24 mouse cellular contexts compared by ENCODE assay signal in the genomic region with DNA sequence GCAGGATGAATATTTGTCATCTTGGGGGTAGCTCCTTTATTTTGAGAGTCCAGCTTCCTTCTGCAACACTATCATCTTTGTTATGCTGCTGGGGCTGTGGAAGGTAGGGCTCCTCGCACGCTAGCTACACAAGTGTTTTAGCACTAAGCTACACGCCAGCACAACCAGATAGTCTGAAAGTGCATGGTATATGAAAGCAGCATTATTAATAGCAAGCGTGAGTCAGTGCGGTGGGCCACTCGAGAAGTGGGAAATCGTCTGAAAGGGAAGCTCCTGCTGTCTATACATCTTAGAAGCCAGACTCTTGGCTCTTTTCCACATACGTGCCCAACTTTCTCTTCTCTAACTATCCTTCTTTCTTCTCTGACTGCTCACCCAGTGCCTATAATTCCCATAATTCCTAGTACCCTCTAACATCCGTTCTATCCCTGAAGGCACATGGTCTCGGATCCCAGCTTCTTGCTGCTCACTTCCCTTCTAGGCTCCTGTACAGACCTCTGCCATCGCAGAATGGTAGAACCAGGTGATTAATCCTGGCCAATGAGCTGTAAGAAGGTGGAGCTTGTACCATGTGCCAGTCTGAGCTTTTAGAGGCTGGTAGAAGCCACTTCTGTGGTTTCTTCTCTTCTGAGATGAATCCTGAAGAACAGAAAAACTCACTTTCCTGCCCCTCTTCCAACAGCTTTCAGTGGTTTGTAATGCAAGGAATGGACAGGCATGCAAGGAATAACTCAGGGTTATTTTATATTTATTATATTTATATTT. TPM values are rescaled to one million over a fixed set of nuclear protein-coding genes. Genes with fewer than 3 reads are reported as not detected.
DNase-seq lines count a peak whose midpoint lies in the region; ATAC-seq and TF ChIP-seq lines count a peak whose summit lies in the region.
"Had no signal": no experiment of that assay in that cellular context is flagged by ENCODE, and none has a peak within 500 bp of the region (broad histone marks: within the 10 kb centered on the region; RNA-seq: fewer than 3 reads in every experiment).

No protein-coding gene starts in this region.

- in situ Hi-C loops in CH12.LX (cut with MboI; ENCODE audit: low pct_ligation_motif_present, low pct_unique_long_range_greater_than_20kb, low sequenced_read_pairs) = no loop called here

- H3K4me1 ChIP-seq in CH12.LX (ENCODE audit: control insufficient read depth in 1 of 2, insufficient read depth in 2 of 2) = peaks cover 2 to 10% of the 10 kb centered on the region in 2 experiments; a peak in 3 of 4 replicates
- H3K4me1 ChIP-seq in bone marrow macrophage, adult 2 months (ENCODE audit: control insufficient read depth, insufficient read depth, low read length) = peaks cover 19% of the 10 kb centered on the region
- no peaks in the 10 kb centered on the region for H3K4me1 ChIP-seq in stomach, postnatal 0 days (replicated peaks; ENCODE audit: control insufficient read depth, insufficient read depth)

- H3K4me3 ChIP-seq in CH12.LX (replicated peaks in 1 of 3; ENCODE audit: low read depth in 2 of 3, low read length in 2 of 3, poor library complexity in 1 of 3) = no peak overlapping the region
- 0 out of 2 replicates have a peak overlapping the region, but pooled peaks have one; percentile 1 for H3K4me3 ChIP-seq in bone marrow macrophage, adult 2 months (ENCODE audit: insufficient read depth, low read length)
- no peak overlapping the region for H3K4me3 ChIP-seq in stomach, postnatal 0 days (ENCODE audit: low read depth, low read length)
- H3K4me3 ChIP-seq: embryonic facial prominence, embryonic 13.5 days; forebrain, embryonic 12.5 days; heart, embryonic 10.5 days; hindbrain, embryonic 10.5 days had no signal

- H3K79me2 ChIP-seq in CH12.LX (replicated peaks; ENCODE audit: control insufficient read depth, extremely low read depth, insufficient read depth, poor library complexity, severe bottlenecking) = no peaks in the 10 kb centered on the region

- intact Hi-C loops in left cerebral cortex, postnatal 25 days (cut with DNase I) = no loop called here
- intact Hi-C loops in left cerebral cortex, postnatal 4 days (cut with DNase I) = no loop called here

- ATAC-seq in stomach, postnatal 0 days (ENCODE audit: low FRiP score, low TSS enrichment) = no peak
- ATAC-seq: forebrain, embryonic 16.5 days had no signal

- TF ChIP-seq EP300 in CH12.LX (IDR thresholded peaks at IDR 0.05; ENCODE audit: low read length) = no peak
- TF ChIP-seq EP300 in stomach, postnatal 0 days (optimal IDR thresholded peaks at IDR 0.05) = no peak

- no peak for TF ChIP-seq RAD21 in CH12.LX (IDR thresholded peaks at IDR 0.05; ENCODE audit: low read depth, low read length)

- no peak overlapping the region for H3K27ac ChIP-seq in CH12.LX (ENCODE audit: insufficient read depth, low read depth)
- H3K27ac ChIP-seq in bone marrow macrophage, adult 2 months (ENCODE audit: insufficient read depth, low read depth, low read length) = peak overlapping the region; percentile 35
- no peak overlapping the region for H3K27ac ChIP-seq in stomach, postnatal 0 days (replicated peaks)
- H3K27ac ChIP-seq: embryonic facial prominence, embryonic 13.5 days; forebrain, embryonic 12.5 days; heart, embryonic 10.5 days; hindbrain, embryonic 10.5 days; hindbrain, embryonic 14.5 days had no signal

- dilution Hi-C loops in CH12.LX (cut with MboI; ENCODE audit: extremely low pct_ligation_motif_present, extremely low pct_unique_long_range_greater_than_20kb, low sequenced_read_pairs) = no loop called here

- peak; percentile 8 to 80 for DNase-seq in left cerebral cortex, postnatal 25 days (ENCODE audit: low spot score in 2 of 2)
- no peak for DNase-seq in left cerebral cortex, postnatal 4 days
- no peak for DNase-seq in CH12.LX (ENCODE audit: extremely low read depth)
- peak; percentile 43 for DNase-seq in telencephalon, adult 2 months (ENCODE audit: low read depth, low spot score)
- DNase-seq in stomach, postnatal 0 days (ENCODE audit: low spot score) = no peak
- DNase-seq: adrenal gland, adult 8-10 months; adrenal gland, postnatal 36 days; cerebellum, adult 11-12 months; cerebellum, adult 9-10 months; cerebellum, postnatal 25 days; gastrocnemius, postnatal 10 days; heart, adult 18-20 months had no signal

- H3K4me2 ChIP-seq in CH12.LX (ENCODE audit: insufficient read depth, low read depth, poor library complexity, severe bottlenecking) = peak overlapping the region; percentile 47; the same call in 1 of the 2 replicates
- H3K4me2 ChIP-seq in stomach, postnatal 0 days (replicated peaks; ENCODE audit: low read depth) = no peak overlapping the region
- H3K4me2 ChIP-seq: embryonic facial prominence, embryonic 13.5 days; forebrain, embryonic 12.5 days; hindbrain, embryonic 14.5 days had no signal

- H3K27me3 ChIP-seq in CH12.LX (replicated peaks) = no peaks in the 10 kb centered on the region
- H3K27me3 ChIP-seq in stomach, postnatal 0 days (ENCODE audit: control insufficient read depth, insufficient read depth, low read length) = no peaks in the 10 kb centered on the region
- H3K27me3 ChIP-seq: embryonic facial prominence, embryonic 13.5 days; forebrain, embryonic 12.5 days had no signal

- no peaks in the 10 kb centered on the region for H3K9me3 ChIP-seq in CH12.LX (replicated peaks; ENCODE audit: low read length)
- no peaks in the 10 kb centered on the region for H3K9me3 ChIP-seq in stomach, postnatal 0 days (ENCODE audit: control insufficient read depth, low read length)
- H3K9me3 ChIP-seq: embryonic facial prominence, embryonic 13.5 days; forebrain, embryonic 12.5 days; heart, embryonic 10.5 days; hindbrain, embryonic 10.5 days had no signal

- 80% methylated on average over 11 of the region's 11 CpGs for WGBS in stomach, postnatal 0 days

- TF ChIP-seq CTCF in CH12.LX (conservative IDR thresholded peaks at IDR 0.05 in 1 of 2, IDR thresholded peaks at IDR 0.05 in 1 of 2; ENCODE audit: low read depth in 2 of 2, low read length in 2 of 2) = no peak
- TF ChIP-seq CTCF in bone marrow macrophage, adult 2 months (IDR thresholded peaks at IDR 0.05; ENCODE audit: low read depth, low read length) = no peak
- TF ChIP-seq CTCF in stomach, postnatal 0 days (IDR thresholded peaks at IDR 0.05; ENCODE audit: low read depth) = no peak

- H3K36me3 ChIP-seq in CH12.LX (replicated peaks in 1 of 2; ENCODE audit: control insufficient read depth in 1 of 2, insufficient read depth in 1 of 2, low read length in 1 of 2) = no peaks in the 10 kb centered on the region
- no peaks in the 10 kb centered on the region for H3K36me3 ChIP-seq in stomach, postnatal 0 days (ENCODE audit: control insufficient read depth, insufficient read depth, low read length)
- H3K36me3 ChIP-seq: embryonic facial prominence, embryonic 13.5 days; forebrain, embryonic 12.5 days; G1E; heart, embryonic 10.5 days; hindbrain, embryonic 10.5 days had no signal

- TF ChIP-seq POLR2A in CH12.LX (IDR thresholded peaks at IDR 0.05; ENCODE audit: low read depth, low read length) = no peak
- TF ChIP-seq POLR2A in bone marrow macrophage, adult 2 months (IDR thresholded peaks at IDR 0.05; ENCODE audit: borderline replicate concordance, low read depth, low read length) = no peak

- no peak overlapping the region for H3K9ac ChIP-seq in CH12.LX (ENCODE audit: insufficient read depth, low read depth)
- no peak overlapping the region for H3K9ac ChIP-seq in stomach, postnatal 0 days (ENCODE audit: low read length)
- H3K9ac ChIP-seq: embryonic facial prominence, embryonic 13.5 days; forebrain, embryonic 12.5 days; hindbrain, embryonic 14.5 days had no signal

TF ChIP-seq in CH12.LX, 34 proteins besides CTCF, POLR2A, EP300 and RAD21 (continues in another document):
- peak; percentile 44; the same call in 1 of the 2 replicates for TF ChIP-seq MYC (IDR thresholded peaks at IDR 0.05; ENCODE audit: low read depth, low read length)
- TF ChIP-seq MAFK (IDR thresholded peaks at IDR 0.05; ENCODE audit: insufficient replicate concordance, low read length) = no peak
- no peak for TF ChIP-seq E2F4 (IDR thresholded peaks at IDR 0.05; ENCODE audit: insufficient replicate concordance, low read depth, low read length)
- TF ChIP-seq BHLHE40 (IDR thresholded peaks at IDR 0.05; ENCODE audit: low read depth, low read length) = no peak
- no peak for TF ChIP-seq SIN3A (IDR thresholded peaks at IDR 0.05; ENCODE audit: low read length)
- TF ChIP-seq CHD1 (IDR thresholded peaks at IDR 0.05; ENCODE audit: low read depth, low read length) = no peak
- TF ChIP-seq ETS1 (conservative IDR thresholded peaks at IDR 0.05; ENCODE audit: low read depth, low read length) = no peak
- TF ChIP-seq NRF1 (IDR thresholded peaks at IDR 0.05; ENCODE audit: low read depth, low read length) = no peak
- TF ChIP-seq RCOR1 (conservative IDR thresholded peaks at IDR 0.05; ENCODE audit: low read depth, low read length) = no peak
- no peak for TF ChIP-seq ZNF384 (IDR thresholded peaks at IDR 0.05; ENCODE audit: low read depth, low read length)
- no peak for TF ChIP-seq ZKSCAN1 (IDR thresholded peaks at IDR 0.05; ENCODE audit: borderline replicate concordance, low read depth, low read length)
- no peak for TF ChIP-seq MAZ (IDR thresholded peaks at IDR 0.05; ENCODE audit: low read depth, low read length)
- TF ChIP-seq GABPA (IDR thresholded peaks at IDR 0.05; ENCODE audit: insufficient replicate concordance, low read depth, low read length) = no peak
- no peak for TF ChIP-seq JUN (IDR thresholded peaks at IDR 0.05; ENCODE audit: insufficient read depth, low read depth, low read length)
- TF ChIP-seq ELF1 (IDR thresholded peaks at IDR 0.05; ENCODE audit: low read depth, low read length) = no peak
- TF ChIP-seq TCF12 (IDR thresholded peaks at IDR 0.05; ENCODE audit: low read depth, low read length) = no peak
- TF ChIP-seq JUND (conservative IDR thresholded peaks at IDR 0.05; ENCODE audit: low read depth, low read length) = no peak
- no peak for TF ChIP-seq ZMIZ1 (IDR thresholded peaks at IDR 0.05; ENCODE audit: low read depth, low read length)
- TF ChIP-seq UBTF (IDR thresholded peaks at IDR 0.05; ENCODE audit: low read depth, low read length) = no peak
- TF ChIP-seq MXI1 (IDR thresholded peaks at IDR 0.05; ENCODE audit: low read depth, low read length) = no peak
- no peak for TF ChIP-seq NELFE (IDR thresholded peaks at IDR 0.05; ENCODE audit: low read depth, low read length)
- no peak for TF ChIP-seq HCFC1 (IDR thresholded peaks at IDR 0.05; ENCODE audit: low read depth, low read length)
- peak; percentile 51 for TF ChIP-seq USF2 (conservative IDR thresholded peaks at IDR 0.05; ENCODE audit: low read depth, low read length)

RNA-seq across cellular contexts. Expression of gene E030025P04Rik, which starts 55.5 kb away (rescaled TPM):
- total RNA-seq in left cerebral cortex, postnatal 25 days (2021) = not detected
- total RNA-seq in left cerebral cortex, postnatal 4 days (2021) = not detected
- total RNA-seq in CH12.LX (2012; rRNA removed) (not detected in 2 replicates), CH12.LX (2014; rRNA removed) (not detected in 2 replicates)
- not detected in 2 replicates for polyA plus RNA-seq in CH12.LX (2012; ENCODE audit: insufficient read length, low read depth)
- polyA plus RNA-seq in bone marrow macrophage, adult 2 months (2012; ENCODE audit: insufficient read depth, insufficient read length, missing spikeins) = not detected in 2 replicates
- polyA plus RNA-seq in stomach, postnatal 0 days (2015; fragmentation: Nextera tagmentation; extraction: Ambion mirVana) = not detected in 2 replicates
- total RNA-seq: adrenal gland, adult 8-10 months; adrenal gland, postnatal 36 days; G1E; gastrocnemius, postnatal 10 days; gastrocnemius, postnatal 4 days; heart, adult 18-20 months; heart, postnatal 25 days had no signal
- polyA plus RNA-seq: cortical plate, adult 2 months; embryonic facial prominence, embryonic 13.5 days; forebrain, embryonic 12.5 days; forebrain, embryonic 16.5 days; G1E; heart, embryonic 10.5 days; heart, embryonic 16.5 days; hindbrain, embryonic 10.5 days; hindbrain, embryonic 14.5 days had no signal

Comparison
In these comparisons a context has a peak if more than half of its experiments do, and no peak if none do; other contexts are left out.
1. DNase-seq: peak in left cerebral cortex, postnatal 25 days (2 of 2) and telencephalon, adult 2 months (single experiment); none in left cerebral cortex, postnatal 4 days (single experiment), CH12.LX (single experiment) and stomach, postnatal 0 days (single experiment).